Mouse (Mus musculus) urinary bladder, postnatal 25 days (tissue): ENCODE measurements around the gene Phka2.

ENCODE experiments used
- DNase-seq: peaks from one replicate; pipeline ENCODE4 v3.0.0; 2022; ENCODE audit warnings: low spot score

Gene Phka2

GRCm38 (mm10) chrX:160502048-160503041 lies at the start of gene Phka2:
Gene Phka2 (plus strand): TSS chrX:160502166.
- DNase-seq, result peak; percentile 69

DNA sequence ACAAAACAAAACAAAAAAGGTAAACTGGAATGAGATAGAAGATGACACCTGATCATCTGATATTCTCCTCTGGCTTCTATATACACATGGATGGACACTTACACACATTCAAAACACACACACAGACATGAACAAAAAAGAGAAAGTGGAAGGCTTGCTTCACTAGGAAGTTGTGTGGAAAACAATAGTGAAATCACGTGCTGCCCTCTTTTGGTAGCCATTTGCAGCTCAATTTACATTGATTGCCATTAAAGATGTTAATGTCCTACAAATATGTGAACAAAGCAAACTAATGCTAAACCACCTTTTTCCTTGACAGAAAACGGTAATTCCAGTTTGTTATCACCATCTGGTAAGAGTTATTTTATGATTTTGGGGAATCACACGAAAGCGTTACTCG lies 46.3 kb upstream of the Phka2 start:
- no peak for DNase-seq

DNA sequence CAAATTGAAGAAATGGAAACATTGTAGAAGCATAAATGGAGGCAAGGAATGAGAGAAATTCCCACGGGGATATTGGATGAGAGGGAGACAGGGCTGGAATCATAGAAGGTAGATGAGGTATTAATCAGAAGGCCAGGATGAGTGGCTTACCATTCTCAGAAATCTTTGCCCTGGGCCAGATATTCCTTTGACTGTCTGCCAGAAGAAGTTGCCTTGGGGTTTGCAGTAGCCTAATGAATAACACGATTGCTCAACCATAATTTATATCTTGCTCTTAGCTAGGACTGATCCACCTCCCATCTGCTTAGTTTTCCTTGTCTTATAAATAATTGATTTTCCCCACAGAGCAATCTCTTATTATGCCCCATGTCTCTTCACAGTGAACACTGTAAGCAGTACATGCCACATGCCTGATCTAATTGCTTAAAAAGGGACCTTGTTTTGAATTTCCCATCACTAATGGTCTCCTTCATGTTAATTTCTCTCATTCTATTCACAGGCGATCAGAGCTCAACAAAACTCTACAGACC lies 30.6 kb upstream of the Phka2 start:
- DNase-seq, result no peak

- DNase-seq, result no peak
Observed at GRCm38 (mm10) chrX:160489784-160490183, 12.2 kb upstream of the Phka2 start.

DNA sequence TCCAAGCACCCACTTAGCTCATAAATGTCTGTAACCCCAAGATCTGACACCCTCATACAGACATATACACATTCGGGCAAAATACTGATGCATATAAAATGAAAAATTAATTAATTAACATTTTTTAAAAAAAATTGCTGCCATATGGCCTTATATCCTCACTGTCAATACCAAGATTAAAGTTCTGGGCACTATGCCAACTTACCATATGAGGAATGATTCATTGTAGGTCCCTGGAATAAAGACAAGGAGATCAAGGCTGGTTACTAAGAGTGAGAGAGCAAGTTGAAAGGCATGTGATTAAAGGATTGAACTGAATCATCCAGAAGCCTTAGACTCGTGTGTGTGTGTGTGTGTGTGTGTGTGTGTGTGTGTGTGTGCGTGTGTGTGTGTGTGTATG lies 7.6 kb upstream of the Phka2 start:
- DNase-seq, result no peak

GRCm38 (mm10) chrX:160494921-160495320 lies 7.0 kb upstream of the Phka2 start:
- no peak for DNase-seq

GRCm38 (mm10) chrX:160496473-160496872 lies 5.5 kb upstream of the Phka2 start:
- no peak for DNase-seq

DNA sequence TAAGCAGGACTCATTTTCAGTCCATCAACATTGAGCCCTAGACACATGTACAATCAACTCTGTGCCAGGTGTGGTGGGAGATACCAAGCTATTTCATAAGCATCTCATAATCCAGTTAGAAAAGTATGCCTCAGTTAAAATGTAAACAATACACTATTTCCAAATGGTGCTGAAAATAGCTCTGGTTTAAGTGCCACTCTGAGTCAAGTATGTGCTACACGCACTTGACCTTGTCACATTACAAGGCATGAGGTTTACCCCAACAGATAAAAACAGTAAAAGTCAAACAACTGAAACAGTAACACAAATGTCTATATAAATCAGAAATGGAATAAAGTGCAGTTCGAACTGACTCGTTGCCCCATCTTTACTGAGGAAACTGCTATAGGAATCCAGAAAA lies 871 bp upstream of the Phka2 start:
- no peak for DNase-seq

- DNase-seq, result no peak
Observed at GRCm38 (mm10) chrX:160501687-160502047, 299 bp upstream of the Phka2 start.

DNA sequence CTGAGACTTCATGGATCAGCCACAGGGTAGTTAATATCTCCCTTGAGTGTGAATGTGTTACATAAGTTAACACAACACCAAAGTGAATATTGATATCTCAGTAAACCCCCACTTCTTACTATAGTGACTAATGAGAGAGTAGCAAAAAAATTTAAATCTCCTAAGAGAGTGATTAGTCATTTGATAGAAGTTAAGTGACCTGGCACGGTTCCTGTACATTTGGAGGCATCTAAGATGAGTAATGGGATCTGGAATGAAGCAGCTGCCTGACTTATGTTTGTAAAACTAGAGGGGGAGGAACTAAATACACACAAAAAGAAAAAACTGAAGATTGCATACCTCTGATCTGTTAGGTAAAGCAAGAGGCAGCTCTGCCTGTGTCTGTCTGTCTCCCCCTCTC lies 7.1 kb downstream of the Phka2 start:
- no peak for DNase-seq

DNA sequence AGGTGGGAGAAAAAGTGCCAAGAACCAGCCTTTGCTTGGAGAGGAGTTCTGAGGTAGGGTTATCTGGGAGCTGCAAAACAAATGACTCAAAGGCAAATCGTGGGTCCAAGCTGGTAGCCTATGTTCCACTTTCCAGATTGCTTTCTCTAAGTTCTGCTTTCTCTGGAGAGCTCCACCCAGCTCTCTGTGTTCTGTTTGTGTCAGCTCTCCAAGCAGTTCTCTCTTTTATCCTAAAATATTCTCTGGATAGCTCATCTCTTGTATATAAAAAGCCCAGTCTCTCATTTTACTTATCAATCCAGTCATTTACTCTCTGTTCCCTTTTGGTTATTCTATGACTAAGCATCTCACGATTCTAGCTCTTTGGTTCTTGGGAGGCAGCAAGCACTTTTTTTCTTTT lies 8.2 kb downstream of the Phka2 start:
- DNase-seq, result no peak

- no peak for DNase-seq
Observed at GRCm38 (mm10) chrX:160516027-160516426, 14.1 kb downstream of the Phka2 start.

- no peak for DNase-seq
Observed at GRCm38 (mm10) chrX:160542772-160543171, 40.8 kb downstream of the Phka2 start.

DNA sequence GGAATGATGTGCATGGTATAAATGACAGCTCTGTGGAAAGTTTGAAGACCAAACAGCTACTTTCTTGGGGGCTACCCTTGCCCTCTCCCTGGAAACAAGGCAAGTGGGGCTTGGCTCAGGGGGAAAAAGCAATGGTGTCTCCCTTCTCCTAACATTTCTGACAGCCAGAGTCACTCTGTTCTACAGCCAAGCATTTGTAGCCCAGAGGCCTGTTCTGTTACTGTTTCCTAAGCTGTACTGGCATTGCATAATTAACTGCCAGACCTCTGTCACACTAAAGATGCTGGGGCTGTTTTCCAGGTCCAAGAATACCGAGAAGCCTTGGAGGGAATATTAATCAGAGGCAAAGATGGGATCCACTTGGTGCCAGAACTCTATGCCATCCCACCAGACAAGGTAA lies 46.9 kb downstream of the Phka2 start:
- DNase-seq, result no peak

GRCm38 (mm10) chrX:160552066-160552465 lies 50.1 kb downstream of the Phka2 start:
- DNase-seq, result no peak

- no peak for DNase-seq
Observed at GRCm38 (mm10) chrX:160583589-160583988, 81.6 kb downstream of the Phka2 start.

GRCm38 (mm10) chrX:160584148-160584838 lies 82.3 kb downstream of the Phka2 start:
- no peak for DNase-seq

- DNase-seq, result no peak
Observed at GRCm38 (mm10) chrX:160585110-160585509, 83.1 kb downstream of the Phka2 start.

- DNase-seq, result no peak
Observed at GRCm38 (mm10) chrX:160588523-160588922, 86.6 kb downstream of the Phka2 start.

DNA sequence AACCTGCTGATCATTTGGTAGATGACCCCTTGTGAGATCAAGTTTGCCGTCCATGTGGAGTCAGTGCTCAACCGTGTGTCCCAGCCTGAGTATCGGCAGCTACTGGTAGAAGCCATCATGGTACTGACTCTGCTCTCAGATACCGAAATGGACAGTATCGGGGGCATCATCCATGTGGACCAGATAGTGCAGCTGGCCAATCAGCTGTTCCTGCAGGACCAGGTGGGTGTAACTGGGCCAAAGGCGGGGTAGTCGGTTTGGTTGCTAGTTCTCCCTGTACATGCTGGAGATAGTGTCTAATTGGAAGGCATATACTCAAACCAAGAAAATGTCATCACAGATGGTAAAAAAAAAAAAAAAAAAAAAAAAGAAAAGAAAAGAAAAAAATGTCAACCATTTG lies 88.2 kb downstream of the Phka2 start:
- DNase-seq, result no peak

- DNase-seq, result no peak
Observed at GRCm38 (mm10) chrX:160592933-160593332, 91.0 kb downstream of the Phka2 start.

DNA sequence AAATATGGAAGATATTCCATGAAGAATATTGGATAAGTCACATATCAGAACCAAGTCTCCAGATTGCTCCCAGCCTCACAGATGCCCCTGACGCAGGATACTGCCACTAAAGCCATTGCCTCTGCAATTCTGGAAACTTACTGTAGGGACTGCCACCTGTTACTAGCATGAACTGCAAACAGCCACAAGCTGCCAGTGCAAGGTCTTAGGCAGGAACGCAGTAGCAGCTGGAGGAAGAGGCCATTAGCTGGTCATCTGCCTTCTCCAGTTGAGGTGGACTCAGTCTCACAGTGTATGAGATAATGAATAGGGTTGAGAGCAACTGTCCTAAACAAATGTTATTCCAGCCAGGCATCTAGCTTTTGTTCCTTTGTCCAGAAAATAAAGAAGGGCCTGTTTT lies 96.1 kb downstream of the Phka2 start:
- no peak for DNase-seq
